In the genomic region with DNA sequence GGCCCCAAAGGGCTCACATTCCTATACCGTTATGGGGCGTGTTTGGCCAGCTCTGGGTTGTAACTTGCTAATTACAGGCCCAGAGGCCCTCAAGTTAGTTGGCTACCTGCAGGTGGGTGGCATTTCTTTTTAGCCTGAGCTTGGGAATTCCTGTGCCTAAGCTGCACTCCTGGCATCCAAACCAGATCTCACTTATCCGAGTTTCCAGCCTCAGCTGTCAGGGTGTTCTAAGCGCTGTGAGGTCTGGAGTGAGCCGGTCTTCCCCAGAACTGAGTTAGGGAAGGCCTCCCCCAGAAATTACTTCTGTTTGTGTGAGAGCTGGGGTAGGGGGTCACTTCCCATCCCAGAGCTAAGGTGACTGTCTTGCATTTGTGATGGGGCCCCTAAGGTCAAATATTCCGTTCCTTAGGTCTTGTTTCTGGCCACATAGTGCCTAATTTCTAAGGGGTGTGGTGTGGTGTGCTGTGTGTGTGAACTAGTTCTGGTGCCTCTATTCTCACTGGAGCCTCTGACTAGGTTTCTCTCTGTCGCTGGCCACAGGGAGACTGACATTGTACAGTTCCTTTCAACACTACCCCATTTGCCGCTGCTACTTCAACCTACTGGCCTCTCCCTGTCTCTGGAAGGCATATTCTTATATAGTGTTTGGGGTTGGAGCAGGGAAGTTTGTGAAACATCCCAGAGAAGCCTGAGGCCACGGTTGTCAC, we compare ENCODE assay signal across 8 mouse cellular contexts. TPM values are rescaled to one million over a fixed set of nuclear protein-coding genes. Genes with fewer than 3 reads are reported as not detected.
DNase-seq lines count a peak whose midpoint lies in the region.

No protein-coding gene starts in this region.

- peak overlapping the region; percentile 100 for H3K27ac ChIP-seq in heart, embryonic 10.5 days
- H3K27ac ChIP-seq in macrophage, result peak overlapping the region; percentile 75

- peaks cover 54% of the 10 kb centered on the region for H3K4me1 ChIP-seq in heart, embryonic 10.5 days

- peak overlapping the region; percentile 96 for H3K4me3 ChIP-seq in heart, embryonic 10.5 days
- H3K4me3 ChIP-seq in macrophage (ENCODE audit: inconsistent target), result peak overlapping the region; percentile 79

- H3K79me2 ChIP-seq in macrophage (ENCODE audit: inconsistent target), result peaks cover 72% of the 10 kb centered on the region

- no peaks in the 10 kb centered on the region for H3K9me3 ChIP-seq in heart, embryonic 10.5 days

- H3K36me3 ChIP-seq in heart, embryonic 10.5 days, result peaks cover 14% of the 10 kb centered on the region
- H3K36me3 ChIP-seq in macrophage (ENCODE audit: inconsistent target), result peaks cover 17% of the 10 kb centered on the region

- intact Hi-C loops in heart, postnatal 25 days (cut with DNase I), result loop anchor here (2.0 to 5.0 kb wide), 2 partner anchors 33 to 116 kb away; a partner anchor contains a TSS
- intact Hi-C loops in heart, postnatal 10 days (cut with DNase I), result loop anchor here (1.0 to 2.0 kb wide), 2 partner anchors 33 to 99 kb away; a partner anchor contains a TSS
- intact Hi-C loops in left cerebral cortex, postnatal 14 days (cut with DNase I), result loop anchor here (5.0 kb wide), 1 partner anchor 34 kb away; a partner anchor contains a TSS

- 7% methylated on average over 9 of the region's 9 CpGs for WGBS in heart, embryonic 10.5 days
- WGBS in macrophage (ENCODE audit: missing documents), result 5% methylated on average over 9 of the region's 9 CpGs

- peak; percentile 82 for DNase-seq in heart, embryonic 10.5 days (ENCODE audit: low spot score)
- no peak for DNase-seq in heart, postnatal 25 days (ENCODE audit: low spot score)
- DNase-seq in MEL-GATA-1-ER (ENCODE audit: extremely low read depth, low read depth), result peak; percentile 76
- peak; percentile 21 to 24 for DNase-seq in heart, postnatal 10 days
- DNase-seq in left cerebral cortex, postnatal 14 days (ENCODE audit: low spot score in 2 of 2), result no peak
- DNase-seq in urinary bladder, adult 18-20 months (ENCODE audit: low spot score in 2 of 2), result no peak
- no peak for DNase-seq in cerebellum, adult 11 months

- no peaks in the 10 kb centered on the region for H3K27me3 ChIP-seq in heart, embryonic 10.5 days (ENCODE audit: insufficient read depth, poor library complexity, severe bottlenecking)

RNA-seq across cellular contexts. Expression of a gene that starts 1.4 kb away (rescaled TPM):
- polyA plus RNA-seq in heart, embryonic 10.5 days (2016; fragmentation: Nextera tagmentation; extraction: Ambion mirVana), result 147 TPM in 2 replicates
- total RNA-seq in heart, postnatal 25 days (2021), result 10 to 100 TPM; 35.9 to 40.4 TPM
- total RNA-seq in heart, postnatal 10 days (2021), result 10 to 100 TPM; 58.4 to 65.6 TPM
- 100 to 1,000 TPM; 122 to 397 (median 242) TPM for total RNA-seq in macrophage (2018; cell fraction: chromatin; rRNA removed)
- 100 to 1,000 TPM; 159 to 231 (median 184) TPM for total RNA-seq in macrophage (2018; cell fraction: cytosol; rRNA removed)
- total RNA-seq in macrophage (2018; cell fraction: nucleus; rRNA removed), result 100 to 1,000 TPM; 133 to 373 (median 198) TPM
- polyA plus RNA-seq in macrophage (2018), result 216 to 338 TPM (median 252 TPM) in 3 replicates
- total RNA-seq in left cerebral cortex, postnatal 14 days (2021), result 10 to 100 TPM; 39.1 to 46.8 TPM

RNA-seq across cellular contexts. Expression of a gene that starts 9.0 kb away (rescaled TPM):
- polyA plus RNA-seq in heart, embryonic 10.5 days (2016; fragmentation: Nextera tagmentation; extraction: Ambion mirVana), result 1.6 and 2.5 TPM in 2 replicates
- under 1 TPM; 0.52 to 0.59 TPM for total RNA-seq in heart, postnatal 25 days (2021)
- total RNA-seq in heart, postnatal 10 days (2021), result under 1 TPM; 0.37 to 0.38 TPM
- 10 to 100 TPM in 25 of 26 experiments, 1 to 10 TPM in 1; 7.9 to 57.8 (median 37.8) TPM for total RNA-seq in macrophage (2018; cell fraction: chromatin; rRNA removed)
- total RNA-seq in macrophage (2018; cell fraction: cytosol; rRNA removed), result 1 to 10 TPM; 2.9 to 6.7 (median 4.4) TPM
- 10 to 100 TPM in 23 of 26 experiments, 1 to 10 TPM in 3; 6.4 to 43.8 (median 23.7) TPM for total RNA-seq in macrophage (2018; cell fraction: nucleus; rRNA removed)
- polyA plus RNA-seq in macrophage (2018), result 4.7 to 5.1 TPM (median 4.8 TPM) in 3 replicates
- total RNA-seq in left cerebral cortex, postnatal 14 days (2021), result under 1 TPM; 0.64 to 0.89 TPM

RNA-seq across cellular contexts. Expression of a gene that starts 34.1 kb away (rescaled TPM):
- 30.7 and 31.1 TPM in 2 replicates for polyA plus RNA-seq in heart, embryonic 10.5 days (2016; fragmentation: Nextera tagmentation; extraction: Ambion mirVana)
- 10 to 100 TPM; 22.1 to 22.8 TPM for total RNA-seq in heart, postnatal 25 days (2021)
- 10 to 100 TPM; 28.8 to 35.2 TPM for total RNA-seq in heart, postnatal 10 days (2021)
- 10 to 100 TPM in 13 of 26 experiments, 1 to 10 TPM in 13; 2.4 to 36.5 (median 11.0) TPM for total RNA-seq in macrophage (2018; cell fraction: chromatin; rRNA removed)
- total RNA-seq in macrophage (2018; cell fraction: cytosol; rRNA removed), result 10 to 100 TPM in 21 of 26 experiments, 1 to 10 TPM in 5; 8.0 to 27.4 (median 13.0) TPM
- 10 to 100 TPM in 16 of 26 experiments, 1 to 10 TPM in 10; 4.2 to 29.9 (median 11.3) TPM for total RNA-seq in macrophage (2018; cell fraction: nucleus; rRNA removed)
- 16.7 to 27.9 TPM (median 19.2 TPM) in 3 replicates for polyA plus RNA-seq in macrophage (2018)
- 10 to 100 TPM; 31.7 to 32.3 TPM for total RNA-seq in left cerebral cortex, postnatal 14 days (2021)

RNA-seq across cellular contexts. Expression of a gene that starts 34.9 kb away (rescaled TPM):
- polyA plus RNA-seq in heart, embryonic 10.5 days (2016; fragmentation: Nextera tagmentation; extraction: Ambion mirVana), result 26.2 and 27.0 TPM in 2 replicates
- total RNA-seq in heart, postnatal 25 days (2021), result 10 to 100 TPM; 20.2 to 23.4 TPM
- 10 to 100 TPM; 27.7 TPM for total RNA-seq in heart, postnatal 10 days (2021)
- 100 to 1,000 TPM in 11 of 26 experiments, 10 to 100 TPM in 15; 23.9 to 384 (median 82.5) TPM for total RNA-seq in macrophage (2018; cell fraction: chromatin; rRNA removed)
- total RNA-seq in macrophage (2018; cell fraction: cytosol; rRNA removed), result 100 to 1,000 TPM in 10 of 26 experiments, 10 to 100 TPM in 16; 32.1 to 137 (median 68.6) TPM
- 100 to 1,000 TPM in 5 of 26 experiments, 10 to 100 TPM in 21; 27.8 to 201 (median 64.5) TPM for total RNA-seq in macrophage (2018; cell fraction: nucleus; rRNA removed)
- 99.7 to 130 TPM (median 126 TPM) in 3 replicates for polyA plus RNA-seq in macrophage (2018)
- total RNA-seq in left cerebral cortex, postnatal 14 days (2021), result 10 to 100 TPM; 23.5 to 25.5 TPM

RNA-seq across cellular contexts. Expression of a gene that starts 41.0 kb away (rescaled TPM):
- 33.0 and 42.8 TPM in 2 replicates for polyA plus RNA-seq in heart, embryonic 10.5 days (2016; fragmentation: Nextera tagmentation; extraction: Ambion mirVana)
- total RNA-seq in heart, postnatal 25 days (2021), result 10 to 100 TPM; 11.2 to 11.4 TPM
- total RNA-seq in heart, postnatal 10 days (2021), result 10 to 100 TPM; 16.2 to 18.2 TPM
- total RNA-seq in macrophage (2018; cell fraction: chromatin; rRNA removed), result 100 to 1,000 TPM in 11 of 26 experiments, 10 to 100 TPM in 15; 18.0 to 131 (median 85.8) TPM
- total RNA-seq in macrophage (2018; cell fraction: cytosol; rRNA removed), result 10 to 100 TPM; 11.6 to 35.6 (median 28.8) TPM
- 100 to 1,000 TPM in 4 of 26 experiments, 10 to 100 TPM in 22; 21.2 to 124 (median 60.0) TPM for total RNA-seq in macrophage (2018; cell fraction: nucleus; rRNA removed)
- polyA plus RNA-seq in macrophage (2018), result 27.7 to 32.3 TPM (median 28.3 TPM) in 3 replicates
- 10 to 100 TPM; 38.1 to 41.5 TPM for total RNA-seq in left cerebral cortex, postnatal 14 days (2021)

Comparison
In these comparisons a context has a peak if more than half of its experiments do, and no peak if none do; other contexts are left out.
1. DNase-seq: peak in heart, embryonic 10.5 days (single experiment), MEL-GATA-1-ER (single experiment) and heart, postnatal 10 days (2 of 2); none in heart, postnatal 25 days (single experiment), left cerebral cortex, postnatal 14 days (0 of 2), urinary bladder, adult 18-20 months (0 of 2) and cerebellum, adult 11 months (single experiment).